Mouse (Mus musculus) erythroblast, embryonic 14.5 days (primary cell): ENCODE data around the gene Vwde.

ENCODE experiments used
- GATA1 ChIP-seq: IDR thresholded peaks from 2 replicates; pipeline ENCODE4 v1.6.1; 2012; ENCODE audit warnings: low read length, inconsistent platforms, mixed read lengths
- TAL1 ChIP-seq: IDR thresholded peaks from 3 replicates; pipeline ENCODE4 v1.6.1; 2012; ENCODE audit warnings: low read length, inconsistent platforms, mixed read lengths

DNA sequence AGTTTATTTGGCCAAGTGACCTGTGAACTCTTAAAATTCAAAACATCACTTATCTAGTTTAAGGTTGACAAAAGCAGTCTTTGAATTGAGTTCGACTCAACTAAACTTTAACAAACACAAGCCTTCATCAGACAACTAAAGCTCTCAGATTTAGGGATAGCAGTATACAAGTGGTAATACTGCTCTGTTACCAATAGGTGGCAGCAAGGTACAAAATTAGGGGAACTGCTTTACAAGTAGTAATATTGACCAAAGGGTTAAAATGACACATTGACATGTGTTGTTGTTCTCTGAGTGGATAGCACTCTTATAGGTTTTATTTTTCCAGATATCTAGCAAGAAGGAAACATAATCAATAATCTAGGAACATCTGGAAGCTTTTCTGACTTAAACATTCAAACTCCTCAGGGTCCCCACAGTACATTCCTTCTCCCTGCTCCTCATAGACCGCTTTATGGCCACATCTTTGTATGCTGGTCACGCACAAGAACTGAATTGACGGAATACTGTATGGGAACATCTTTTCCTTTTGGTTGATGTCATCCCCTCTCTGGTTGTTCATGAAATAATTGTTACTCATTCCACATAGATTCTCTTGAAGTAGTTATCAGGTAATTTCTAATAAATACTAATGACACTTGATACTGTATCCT, 23.7 kb upstream of the Vwde start:
- TF ChIP-seq GATA1 = no peak
- TF ChIP-seq TAL1 = no peak
